Mouse (Mus musculus) NIH3T3 (cell line): ENCODE data around the gene Ss18l2.

Experiments
- DNase-seq: peaks from one replicate; pipeline ENCODE4 v3.0.0-alpha.2; 2012; ENCODE audit warnings: low read depth

Ss18l2 gene

GRCm38 (mm10) chr9:121704261-121704645, 5.9 kb upstream of the Ss18l2 start:
- no peak for DNase-seq

DNA sequence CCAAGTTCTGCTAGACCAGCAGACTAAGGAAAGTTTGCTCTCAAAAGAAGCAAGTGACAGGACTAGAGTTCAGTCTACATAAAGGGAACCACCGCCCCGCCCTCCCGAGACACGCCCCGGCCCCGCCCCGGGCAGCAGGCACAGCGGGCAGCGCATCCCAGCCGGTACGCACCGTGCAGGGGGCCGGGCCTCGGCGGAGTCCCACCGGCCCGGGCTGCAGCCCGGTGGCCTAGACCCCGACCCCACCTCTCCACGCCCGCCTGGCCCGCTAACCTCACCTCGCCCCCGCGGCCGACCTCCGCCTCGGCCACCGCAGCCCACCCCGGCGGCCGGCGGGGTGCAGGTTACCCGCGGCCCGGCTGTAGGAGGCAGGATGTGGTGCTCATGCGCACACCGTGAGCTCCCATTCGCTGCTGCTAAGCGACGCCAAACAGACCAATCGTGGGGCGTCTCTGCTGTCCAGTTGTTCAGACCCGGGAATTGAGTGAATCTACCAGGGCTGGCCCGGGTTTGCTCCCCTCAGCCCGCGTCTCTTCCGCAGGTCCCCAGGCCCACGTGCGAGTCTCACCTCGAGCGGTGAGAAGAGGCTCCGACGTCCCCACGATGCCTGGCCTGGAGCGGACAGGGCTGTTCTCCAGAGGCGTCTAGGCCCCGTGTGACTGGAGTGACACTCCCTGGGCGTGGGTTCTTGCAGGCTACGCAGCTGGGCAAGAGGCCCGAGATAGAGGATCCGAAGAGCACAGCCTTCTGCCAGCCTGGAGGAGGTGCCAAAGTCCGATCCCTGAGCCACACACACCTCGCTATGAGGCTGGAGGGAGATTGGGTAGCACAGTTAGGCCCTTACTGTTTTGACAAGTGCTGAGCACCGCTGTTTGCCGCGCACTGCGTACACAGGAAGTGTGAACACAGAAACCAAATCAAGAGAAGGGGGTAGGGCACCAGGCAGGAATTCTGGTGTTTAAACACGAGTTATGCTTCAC, 5.2 kb upstream of the Ss18l2 start, which contains the start of gene Sec22c:
Gene Sec22c, minus strand, starts transcription at position 845 of the 980 bp plus-strand sequence.
- DNase-seq, result peak; percentile 92

DNA sequence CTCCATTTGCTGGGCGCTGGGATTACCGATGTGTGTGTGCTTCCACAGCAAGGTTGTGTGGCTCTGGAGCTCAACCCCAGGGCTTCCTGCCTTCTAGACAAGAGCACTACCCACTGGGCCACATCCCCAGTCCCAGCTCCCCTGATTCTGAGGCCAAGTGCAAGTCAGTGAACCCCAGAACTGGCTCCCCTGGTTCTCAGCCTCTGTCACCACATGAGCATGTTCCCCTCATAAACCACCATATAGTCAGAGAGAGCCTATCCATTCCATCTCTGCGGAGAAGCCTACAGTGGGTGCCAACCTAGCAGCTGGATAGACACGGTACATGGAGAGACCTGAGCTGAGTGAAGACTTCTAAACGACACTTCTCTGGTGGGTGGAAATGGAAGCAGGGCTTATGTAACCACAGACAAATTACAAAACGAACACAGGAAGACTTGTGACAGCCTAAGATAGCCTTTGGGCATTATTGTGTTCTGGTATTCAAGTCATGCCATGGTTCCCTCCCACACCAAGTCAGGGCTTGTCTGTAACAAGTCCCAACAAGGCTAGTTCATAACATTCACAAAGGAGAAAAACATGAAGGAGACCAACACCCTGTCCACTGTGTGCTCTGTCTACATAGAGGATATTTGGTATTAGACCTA, 4.0 kb upstream of the Ss18l2 start:
- no peak for DNase-seq

GRCm38 (mm10) chr9:121707801-121708200, 2.3 kb upstream of the Ss18l2 start:
- DNase-seq, result no peak

- no peak for DNase-seq
These were observed 1.3 kb upstream of the Ss18l2 start for GRCm38 (mm10) chr9:121708506-121709486.

DNA sequence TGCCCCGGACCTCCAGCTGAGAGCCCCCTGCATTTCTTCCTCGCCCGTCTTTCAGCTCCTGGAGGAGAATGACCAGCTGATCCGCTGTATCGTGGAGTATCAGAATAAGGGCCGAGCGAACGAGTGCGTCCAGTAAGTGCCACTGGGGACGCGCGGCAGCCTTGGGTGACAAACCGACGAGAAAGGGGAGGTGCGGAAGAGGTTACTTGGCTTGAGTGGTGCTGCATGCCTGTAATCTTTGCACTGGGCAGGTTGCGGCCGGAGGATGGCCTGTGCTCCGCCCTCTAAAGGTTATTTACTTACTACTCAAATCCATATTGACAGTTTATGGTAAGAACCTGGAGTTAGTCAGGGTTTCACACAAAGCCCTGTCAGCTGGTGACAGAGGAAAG, 451 bp downstream of the Ss18l2 start:
- DNase-seq, result peak; percentile 37

GRCm38 (mm10) chr9:121717048-121717447, 6.9 kb downstream of the Ss18l2 start:
- no peak for DNase-seq

DNA sequence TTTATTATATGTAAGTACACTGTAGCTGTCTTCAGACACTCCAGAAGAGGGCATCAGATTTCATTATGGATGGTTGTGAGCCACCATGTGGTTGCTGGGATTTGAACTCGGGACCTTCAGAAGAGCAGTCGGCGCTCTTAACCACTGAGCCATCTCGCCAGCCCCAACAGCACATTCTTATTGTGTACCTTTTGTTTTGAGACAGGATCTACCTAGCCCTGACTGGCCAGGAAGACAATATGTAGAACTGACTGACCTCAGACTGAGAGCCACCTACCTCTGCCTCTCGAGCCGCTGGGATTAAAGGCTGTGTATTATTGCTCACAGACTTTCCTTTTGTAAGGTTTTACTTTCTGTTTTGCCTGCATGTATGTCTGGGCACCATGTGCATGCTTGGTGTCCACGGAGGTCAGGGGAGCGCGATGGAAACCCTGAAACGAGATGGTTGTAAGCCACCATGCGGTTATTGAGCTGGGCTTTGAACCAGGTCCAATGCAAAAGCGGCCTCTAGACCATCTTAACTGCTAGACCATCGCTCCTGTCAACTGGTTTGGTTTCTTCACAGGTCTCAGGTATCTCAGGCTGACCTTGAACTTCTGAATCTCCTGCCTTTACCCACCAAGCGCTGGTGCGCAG, 8.1 kb downstream of the Ss18l2 start:
- no peak for DNase-seq

GRCm38 (mm10) chr9:121718792-121719318, 8.7 kb downstream of the Ss18l2 start, which contains the start of gene Nktr:
Gene Nktr, plus strand, starts transcription at chr9:121719169.
- DNase-seq, result peak; percentile 98

DNA sequence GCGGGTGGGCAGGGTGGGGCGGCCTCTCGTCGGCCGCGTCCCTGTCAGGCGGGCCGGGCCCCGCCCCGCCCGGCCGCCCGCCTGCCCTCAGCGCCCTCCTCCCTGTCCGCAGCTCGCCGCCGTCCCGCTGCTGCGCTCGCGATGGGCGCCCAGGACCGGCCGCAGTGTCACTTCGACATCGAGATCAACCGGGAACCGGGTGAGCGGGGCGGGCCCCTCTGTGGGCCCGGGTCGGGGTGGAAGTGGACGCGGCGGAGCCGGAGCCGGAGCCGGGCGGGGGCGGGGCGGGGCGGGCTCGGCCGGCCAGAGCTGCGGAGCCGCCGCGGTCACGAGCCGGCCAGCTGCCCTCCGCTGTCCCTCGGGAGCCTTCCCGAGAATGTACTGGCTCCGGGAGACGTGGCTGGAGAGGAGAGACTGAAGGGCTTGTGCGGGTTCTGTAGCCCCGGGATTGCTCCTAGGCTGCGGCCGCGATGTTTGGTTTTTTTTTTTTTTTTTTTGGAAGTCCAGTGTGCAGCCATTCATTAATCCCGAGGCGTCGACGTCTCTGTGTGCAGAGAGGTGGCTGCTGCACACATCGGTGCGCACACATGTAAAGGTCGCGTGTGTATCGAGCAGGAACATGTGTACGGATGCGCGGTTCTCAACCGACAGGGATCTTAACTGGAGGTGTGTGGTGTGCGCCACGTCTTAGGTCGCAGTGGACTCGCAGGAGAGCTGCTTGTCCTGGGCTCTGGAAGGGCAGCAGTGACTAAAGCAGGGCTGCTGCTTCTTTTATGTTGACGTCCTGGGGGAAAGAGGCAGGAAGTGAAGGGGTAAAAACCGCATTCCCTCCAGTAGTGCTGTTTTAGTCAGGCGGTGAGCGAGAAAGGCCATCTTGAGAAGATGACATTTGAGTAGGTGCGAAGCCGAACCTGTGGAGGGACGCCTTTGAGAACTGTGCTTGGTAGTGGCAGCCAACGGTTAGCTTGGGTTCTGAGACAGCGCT, 9.5 kb downstream of the Ss18l2 start:
- peak; percentile 66 for DNase-seq

DNA sequence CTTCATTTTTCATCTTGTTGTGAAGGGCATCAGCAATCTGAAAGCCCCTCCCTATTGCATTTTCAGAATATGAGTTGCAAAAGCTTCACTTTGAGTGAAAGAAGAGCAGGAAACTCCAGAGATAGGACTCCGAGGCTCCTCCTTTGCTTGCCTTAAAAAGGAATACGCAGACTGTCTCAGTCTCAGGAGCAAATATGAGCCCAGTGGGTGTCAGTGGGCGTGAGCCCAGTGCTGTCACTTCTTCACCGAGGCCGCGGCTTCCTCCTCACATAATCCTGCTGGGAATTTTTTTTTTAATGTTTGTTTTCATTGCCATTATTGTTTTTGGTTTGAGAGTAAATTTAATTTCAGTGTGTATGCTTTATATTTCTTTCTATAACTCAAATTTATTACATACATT, 30.4 kb downstream of the Ss18l2 start:
- DNase-seq, result no peak

GRCm38 (mm10) chr9:121741168-121741567, 31.0 kb downstream of the Ss18l2 start:
- DNase-seq, result no peak

GRCm38 (mm10) chr9:121744051-121744450, 33.9 kb downstream of the Ss18l2 start:
- DNase-seq, result no peak

GRCm38 (mm10) chr9:121752774-121753173, 42.6 kb downstream of the Ss18l2 start:
- DNase-seq, result no peak

DNA sequence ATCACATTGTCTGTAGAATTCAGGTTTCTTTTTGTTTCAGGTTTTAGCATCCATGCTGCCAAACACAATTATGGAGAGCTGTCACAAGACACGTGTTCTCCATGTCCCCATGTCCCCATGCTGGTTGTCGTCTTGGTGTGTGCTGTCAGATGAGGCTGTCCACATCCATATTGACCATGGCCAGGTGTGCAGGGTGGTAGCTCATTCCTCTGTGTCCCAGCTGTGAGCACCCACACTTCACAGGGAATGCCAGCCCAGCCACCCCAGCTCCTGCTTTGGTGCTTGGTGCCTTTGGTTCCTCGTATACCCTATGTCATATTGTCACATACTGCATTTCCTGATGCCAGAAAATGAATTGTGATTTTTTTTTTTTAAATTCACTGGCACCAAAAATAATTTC, 44.5 kb downstream of the Ss18l2 start:
- no peak for DNase-seq

GRCm38 (mm10) chr9:121756785-121757184, 46.7 kb downstream of the Ss18l2 start:
- no peak for DNase-seq

GRCm38 (mm10) chr9:121757432-121757831, 47.3 kb downstream of the Ss18l2 start:
- peak; percentile 75 for DNase-seq

GRCm38 (mm10) chr9:121757835-121758814, 48.0 kb downstream of the Ss18l2 start:
- DNase-seq, result peak; percentile 90
